Mouse (Mus musculus) heart, adult 2 months (tissue): ENCODE measurements around the gene Slc25a12.

Experiments
- CTCF ChIP-seq: fragments of 200-600 bp; IDR thresholded peaks from 2 replicates; pipeline ENCODE4 v1.8.1; 2022; ENCODE audit warnings: antibody characterized with exemption, mild to moderate bottlenecking, moderate library complexity
- EP300 ChIP-seq: fragments of 200-500 bp; IDR thresholded peaks from 2 replicates; pipeline ENCODE4 v1.6.1; 2011; ENCODE audit warnings: low read depth, low read length, control low read depth; ENCODE audit not compliant: insufficient read depth
- POLR2A ChIP-seq: fragments of 200-500 bp; IDR thresholded peaks from 2 replicates; pipeline ENCODE4 v1.6.1; 2011; ENCODE audit warnings: mild to moderate bottlenecking, low read depth, low read length, control low read depth; ENCODE audit not compliant: insufficient read depth

DNA sequence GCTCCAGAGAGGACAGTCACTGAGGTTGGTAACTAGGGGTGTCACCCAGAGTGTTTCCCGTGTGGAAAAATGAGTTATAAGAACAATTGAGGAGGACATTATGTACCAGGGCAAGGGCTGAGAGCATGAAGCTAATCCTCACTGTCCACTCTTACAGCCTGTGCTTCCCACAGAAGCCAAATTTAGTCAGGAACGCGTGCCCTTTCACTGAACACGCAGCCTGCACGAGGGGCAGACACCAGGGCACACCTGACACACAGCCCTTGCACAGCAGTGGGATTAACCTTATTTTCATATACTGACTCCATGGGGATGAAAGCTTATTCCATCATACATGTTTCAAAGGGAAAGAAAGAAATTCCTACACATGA is 13.5 kb downstream of the Slc25a12 start:
- TF ChIP-seq POLR2A (no peak), CTCF (no peak), EP300 (peak; percentile 43; the same call in 1 of the 2 replicates)
